Mouse (Mus musculus) embryo, embryonic 11 days (tissue): ENCODE measurements around the gene Rrp8.
"Not testable (repeated sequence)": the region's sequence is repeated elsewhere in the genome, so short reads cannot be mapped to it uniquely, and the experiment has no call there.

Source experiments
- DNase-seq: peaks from one replicate; pipeline ENCODE4 v3.0.0-alpha.2; 2015

Gene Rrp8

DNA sequence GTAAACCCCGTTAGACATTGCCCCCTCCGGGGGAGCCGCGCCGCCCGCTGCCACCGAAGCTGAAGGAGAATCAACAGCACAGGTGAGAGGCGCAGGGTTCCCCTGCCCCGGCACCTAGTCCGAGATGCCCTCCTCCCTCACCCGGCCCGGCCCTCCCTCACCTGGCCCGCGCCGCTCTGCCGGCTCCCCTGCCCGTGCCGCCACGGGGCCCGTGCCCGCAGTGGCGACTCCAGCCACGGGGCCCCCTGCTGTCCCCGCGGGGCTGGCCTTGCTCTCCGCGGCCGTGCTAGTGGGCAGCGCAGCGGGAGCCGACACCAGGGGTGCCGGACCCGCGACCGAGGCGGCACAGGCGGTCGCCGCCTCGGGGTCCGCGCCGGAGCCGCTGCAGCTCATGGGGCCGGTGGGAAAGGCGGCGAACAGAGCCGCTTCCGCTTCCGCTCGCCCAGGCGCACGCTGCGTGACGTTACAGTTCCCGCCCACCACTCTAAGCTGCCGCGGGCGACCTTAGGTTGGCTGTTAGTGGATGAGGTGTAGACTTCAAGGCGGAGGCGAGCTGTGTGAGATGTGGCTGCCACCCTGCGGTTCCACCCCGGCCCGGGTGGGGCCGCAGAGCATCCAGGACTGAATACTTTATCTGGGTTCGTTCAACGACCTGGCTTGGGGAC, 6.9 kb upstream of the Rrp8 start, which contains the start of gene Taf10:
Taf10 (minus strand) TSS at position 436 of the 665 bp plus-strand sequence.
- peak; percentile 97 for DNase-seq

DNA sequence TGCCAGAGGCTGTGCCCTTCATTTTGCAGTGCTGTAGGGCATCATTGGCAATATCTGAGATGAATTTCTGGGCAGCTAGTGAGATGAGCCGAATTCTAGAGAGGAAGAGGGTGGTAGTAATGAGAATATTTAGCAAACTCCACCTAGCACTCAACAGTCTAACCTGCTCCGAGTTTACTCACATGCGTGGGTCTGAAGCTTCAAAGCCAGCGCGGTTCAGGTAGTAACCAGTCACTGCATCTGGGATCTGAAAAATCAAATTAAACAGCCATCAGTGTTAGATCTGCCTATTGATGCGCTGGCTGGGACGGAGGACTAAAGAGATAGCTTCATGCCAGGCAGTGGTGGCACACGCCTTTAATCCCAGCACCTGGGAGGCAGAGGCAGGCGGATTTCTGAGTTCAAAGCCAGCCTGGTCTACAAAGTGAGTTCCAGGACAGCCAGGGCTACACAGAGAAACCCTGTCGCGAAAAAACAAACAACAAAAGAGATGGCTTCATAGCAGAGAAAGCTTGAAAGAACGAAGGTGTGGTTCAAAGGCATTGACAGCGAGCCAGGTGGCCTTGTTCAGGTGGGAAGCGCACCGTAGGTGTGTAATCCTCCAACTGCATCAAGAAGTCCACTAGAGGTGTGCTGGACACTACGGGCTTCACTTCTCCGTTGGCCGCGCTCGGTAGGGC, 6.2 kb upstream of the Rrp8 start:
- not testable (repeated sequence) for DNase-seq

DNA sequence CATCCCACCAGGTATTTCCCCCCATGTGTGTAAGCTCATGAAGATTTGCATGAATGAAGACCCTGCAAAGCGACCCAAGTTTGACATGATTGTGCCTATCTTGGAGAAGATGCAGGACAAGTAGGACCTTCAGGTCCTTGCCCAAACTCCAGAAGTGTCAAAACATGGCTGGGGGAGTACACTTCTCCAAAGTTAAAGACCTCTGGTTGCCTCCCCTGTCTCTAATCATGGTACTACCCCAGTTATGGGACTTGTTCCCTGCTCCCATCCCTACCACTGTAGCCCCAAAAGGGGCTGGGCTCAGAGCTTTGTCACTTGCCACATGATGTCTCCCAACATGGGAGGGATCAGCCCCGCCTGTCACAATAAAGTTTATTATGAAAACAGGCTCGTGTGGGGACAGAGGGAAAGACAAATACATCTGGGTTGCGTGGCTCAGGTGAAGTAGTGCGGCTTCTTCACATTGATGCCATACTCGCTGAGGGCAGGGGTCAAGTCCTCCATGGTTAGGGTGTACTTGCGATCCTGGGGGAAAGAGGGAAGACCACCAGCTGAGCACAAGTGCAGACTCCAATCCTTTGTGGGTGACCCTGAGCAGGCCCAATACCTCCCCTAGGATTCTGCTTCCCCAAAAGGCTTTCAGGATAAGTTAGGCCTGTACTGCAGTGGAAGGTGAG, 5.5 kb upstream of the Rrp8 start:
- not testable (repeated sequence) for DNase-seq

DNA sequence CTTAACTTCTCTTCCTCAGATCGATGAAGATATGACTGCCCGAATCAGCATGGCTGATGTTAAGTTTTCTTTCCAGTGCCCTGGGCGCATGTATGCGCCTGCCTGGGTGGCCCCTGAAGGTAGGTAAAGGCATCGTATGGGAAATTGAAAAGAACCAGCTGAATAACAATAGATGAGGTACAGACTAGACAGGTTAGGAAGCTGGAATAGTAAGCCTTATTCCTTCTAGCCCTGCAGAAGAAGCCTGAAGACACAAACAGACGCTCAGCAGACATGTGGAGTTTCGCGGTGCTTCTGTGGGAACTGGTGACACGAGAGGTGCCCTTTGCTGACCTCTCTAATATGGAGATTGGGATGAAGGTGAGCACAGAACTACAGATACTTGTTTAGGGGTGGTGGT, 4.8 kb upstream of the Rrp8 start:
- DNase-seq, result no peak

DNA sequence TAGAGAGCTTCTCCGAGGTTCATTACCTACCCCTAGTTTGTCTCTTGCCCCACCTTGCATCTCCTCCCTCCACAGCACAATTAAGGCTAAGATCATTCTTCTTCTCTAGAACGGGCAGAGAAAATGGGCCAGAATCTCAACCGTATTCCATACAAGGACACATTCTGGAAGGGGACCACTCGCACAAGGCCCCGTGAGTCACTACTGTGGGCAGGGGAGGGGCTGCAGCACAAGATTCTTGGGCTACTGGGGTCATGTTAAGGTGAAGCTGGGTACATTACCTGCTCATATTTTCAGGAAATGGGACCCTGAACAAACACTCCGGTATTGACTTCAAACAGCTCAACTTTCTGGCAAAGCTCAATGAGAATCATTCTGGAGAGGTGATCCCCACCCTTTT, 3.7 kb upstream of the Rrp8 start:
- DNase-seq, result no peak

DNA sequence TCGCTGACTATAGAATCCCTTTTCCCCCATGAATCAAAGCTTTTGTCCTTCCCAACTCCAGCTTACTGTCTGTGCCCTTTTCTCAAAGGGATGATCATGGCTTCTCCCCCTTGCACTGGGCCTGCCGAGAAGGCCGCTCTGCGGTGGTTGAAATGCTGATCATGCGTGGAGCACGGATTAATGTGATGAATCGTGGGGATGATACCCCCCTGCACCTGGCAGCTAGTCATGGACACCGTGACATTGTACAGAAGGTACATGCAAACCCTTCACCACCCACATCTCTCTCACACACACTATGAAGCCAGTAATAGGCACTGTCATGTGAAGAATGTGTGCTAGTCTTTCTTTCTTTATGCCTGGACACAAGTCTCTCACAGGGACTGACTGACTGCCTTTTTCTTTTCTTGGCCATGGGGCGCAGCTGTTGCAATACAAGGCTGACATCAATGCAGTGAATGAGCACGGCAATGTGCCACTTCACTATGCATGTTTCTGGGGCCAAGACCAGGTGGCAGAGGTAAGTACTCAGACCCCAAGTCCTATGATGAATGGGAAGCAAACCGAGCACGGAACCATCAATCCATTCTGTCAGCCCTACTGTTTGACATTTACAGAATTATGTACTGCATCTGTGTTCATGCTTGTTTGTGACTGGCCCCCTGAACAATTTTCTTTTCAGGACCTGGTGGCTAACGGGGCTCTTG, 3.1 kb upstream of the Rrp8 start:
- DNase-seq, result no peak

DNA sequence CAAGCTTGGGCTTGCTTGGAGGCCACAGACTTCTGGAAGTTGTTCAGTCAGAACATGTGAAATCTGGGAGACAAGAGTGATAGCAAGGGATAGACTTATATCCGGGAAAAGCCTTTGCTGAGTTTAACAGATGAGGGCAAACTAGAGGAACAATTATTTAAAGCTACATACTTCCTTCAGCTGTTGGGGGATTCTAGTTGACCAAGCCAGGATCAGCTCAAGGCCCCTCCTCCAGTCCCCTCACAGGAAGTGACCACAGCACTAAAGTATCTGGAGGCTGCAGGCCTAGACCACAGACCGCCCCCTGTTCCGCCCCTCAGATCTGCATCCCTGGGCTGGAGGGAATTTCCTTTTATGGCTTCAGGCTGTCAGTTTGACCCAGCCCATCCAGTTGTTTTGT, 1.8 kb upstream of the Rrp8 start:
- DNase-seq, result peak; percentile 82

DNA sequence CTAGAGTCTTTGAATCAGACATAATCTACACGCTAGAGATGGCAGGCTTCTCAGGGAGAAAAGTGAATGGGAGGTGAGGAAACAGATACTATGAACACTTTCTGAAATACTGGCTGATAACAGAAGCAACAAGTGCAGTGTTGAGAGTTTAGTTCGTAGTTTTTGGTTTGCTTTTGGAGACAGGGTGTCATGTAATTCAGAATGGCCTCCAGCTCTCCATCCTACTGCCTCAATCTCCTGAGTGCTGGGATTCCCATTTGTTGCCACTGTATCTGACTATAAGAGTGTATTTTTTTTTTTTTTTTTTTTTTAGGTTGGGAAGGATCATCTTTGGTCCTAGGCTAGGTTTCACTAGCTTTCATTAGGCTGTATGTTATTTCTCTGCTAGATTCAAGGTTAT, 1.1 kb upstream of the Rrp8 start:
- no peak for DNase-seq

DNA sequence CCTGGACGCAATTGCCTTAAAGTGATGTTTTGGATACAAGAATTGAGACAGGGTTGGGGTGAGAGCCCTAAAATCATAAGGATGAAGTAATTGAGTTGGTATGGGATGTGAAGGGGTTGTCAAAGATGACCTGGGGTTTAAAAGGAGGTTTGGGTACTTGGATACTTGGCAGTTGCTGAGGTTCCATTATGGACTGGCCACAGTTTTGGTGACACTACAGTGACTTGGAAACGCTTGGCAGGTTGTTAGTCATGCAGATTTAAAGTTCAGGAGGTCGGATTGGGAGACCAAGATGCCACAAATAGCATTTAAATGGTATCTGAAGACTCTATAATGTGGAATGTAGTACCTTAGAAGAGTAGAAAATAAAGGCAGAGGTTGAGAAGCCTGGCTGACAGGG, 463 bp upstream of the Rrp8 start:
- no peak for DNase-seq

DNA sequence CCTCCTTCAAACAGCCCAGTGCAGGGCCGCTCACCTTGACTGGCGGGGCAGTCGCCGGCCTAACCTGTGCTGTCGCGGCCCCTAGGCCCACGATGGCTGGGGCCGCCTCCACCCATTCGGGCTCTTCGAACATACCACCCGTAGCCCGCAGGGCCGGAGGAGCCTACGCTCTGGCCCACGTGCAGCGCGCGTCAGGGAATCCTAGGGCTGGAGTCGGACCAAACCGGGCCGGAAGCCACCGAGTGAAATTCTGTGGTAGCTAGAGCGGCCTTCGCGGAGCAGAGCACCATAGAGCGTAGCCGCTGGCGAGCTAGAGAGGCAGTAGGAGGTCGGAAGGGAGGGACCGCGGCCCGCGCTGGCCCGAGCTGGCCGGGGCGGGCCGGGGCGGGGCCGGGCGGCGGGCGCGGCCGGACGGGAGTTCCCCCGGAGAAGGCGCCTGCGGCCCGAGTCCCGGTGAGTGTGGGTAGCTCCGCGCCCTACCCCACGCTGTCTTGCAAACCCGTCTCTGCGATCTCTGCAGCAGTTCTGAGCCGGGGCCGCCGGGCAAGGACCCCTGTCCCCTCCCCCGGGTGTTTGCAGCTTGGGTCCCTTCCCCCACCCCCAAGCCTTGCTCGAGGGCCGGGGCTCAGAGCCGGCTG, 802 bp downstream of the Rrp8 start, which contains the start of gene Ilk:
Ilk (plus strand) TSS at position 329 of the 638 bp plus-strand sequence.
- DNase-seq, result peak; percentile 95

DNA sequence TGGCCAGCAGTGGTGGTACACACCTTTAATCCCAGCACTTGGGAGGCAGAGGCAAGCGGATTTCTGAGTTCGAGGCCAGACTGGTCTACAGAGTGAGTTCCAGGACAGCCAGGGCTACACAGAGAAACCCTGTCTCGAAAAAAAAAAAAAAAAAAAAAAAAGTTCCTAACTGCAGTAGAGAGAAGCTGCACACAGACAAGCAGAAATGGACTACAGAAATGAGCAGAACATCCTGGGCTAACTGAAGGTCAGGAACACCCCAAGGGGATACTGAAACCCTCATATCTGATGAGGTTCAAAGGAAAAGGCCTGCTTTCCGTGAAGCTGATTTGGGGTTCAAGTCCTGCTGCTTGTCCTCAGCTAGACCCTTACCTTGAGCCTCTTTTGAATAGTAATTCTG, 1.7 kb downstream of the Rrp8 start:
- DNase-seq, result not testable (repeated sequence)

DNA sequence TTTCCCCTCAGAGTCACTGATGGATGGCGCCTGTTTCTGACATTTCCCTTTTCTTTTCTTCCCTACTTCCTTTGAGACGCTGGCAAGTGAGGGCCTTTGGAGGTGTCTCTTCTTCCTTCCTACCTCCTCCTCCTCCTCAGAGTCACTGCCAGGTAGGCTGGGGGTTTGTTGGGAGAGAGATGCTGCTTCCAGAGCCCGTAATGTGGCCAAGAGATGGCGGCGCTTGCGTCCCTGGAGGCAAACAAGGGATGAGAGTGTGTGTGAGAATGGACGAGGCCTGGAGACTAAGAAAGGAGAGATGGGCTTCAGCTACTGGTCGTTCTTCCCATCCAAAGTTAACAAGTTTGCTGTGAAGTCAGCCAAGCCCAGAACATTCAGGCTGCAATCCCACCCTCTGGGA, 2.4 kb downstream of the Rrp8 start:
- no peak for DNase-seq

DNA sequence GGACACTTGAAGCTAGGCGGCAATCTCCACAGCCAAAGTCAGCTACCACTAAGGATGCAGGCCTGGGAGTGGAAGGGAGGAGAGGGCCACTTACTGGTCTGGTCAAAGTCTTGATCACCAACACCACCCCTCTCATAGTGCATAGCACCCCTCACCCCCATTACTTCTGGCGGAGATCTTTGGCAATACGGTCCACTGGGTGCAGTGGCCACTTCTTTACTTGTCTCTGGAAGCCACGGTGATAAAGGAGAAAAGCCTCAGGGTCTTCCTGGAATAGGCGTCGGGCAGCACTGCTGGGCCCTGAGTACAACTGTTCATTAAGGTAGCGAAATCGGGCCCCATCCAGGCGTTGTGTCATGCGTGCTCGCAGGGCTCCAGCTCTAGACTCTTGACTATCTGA, 3.3 kb downstream of the Rrp8 start:
- no peak for DNase-seq

DNA sequence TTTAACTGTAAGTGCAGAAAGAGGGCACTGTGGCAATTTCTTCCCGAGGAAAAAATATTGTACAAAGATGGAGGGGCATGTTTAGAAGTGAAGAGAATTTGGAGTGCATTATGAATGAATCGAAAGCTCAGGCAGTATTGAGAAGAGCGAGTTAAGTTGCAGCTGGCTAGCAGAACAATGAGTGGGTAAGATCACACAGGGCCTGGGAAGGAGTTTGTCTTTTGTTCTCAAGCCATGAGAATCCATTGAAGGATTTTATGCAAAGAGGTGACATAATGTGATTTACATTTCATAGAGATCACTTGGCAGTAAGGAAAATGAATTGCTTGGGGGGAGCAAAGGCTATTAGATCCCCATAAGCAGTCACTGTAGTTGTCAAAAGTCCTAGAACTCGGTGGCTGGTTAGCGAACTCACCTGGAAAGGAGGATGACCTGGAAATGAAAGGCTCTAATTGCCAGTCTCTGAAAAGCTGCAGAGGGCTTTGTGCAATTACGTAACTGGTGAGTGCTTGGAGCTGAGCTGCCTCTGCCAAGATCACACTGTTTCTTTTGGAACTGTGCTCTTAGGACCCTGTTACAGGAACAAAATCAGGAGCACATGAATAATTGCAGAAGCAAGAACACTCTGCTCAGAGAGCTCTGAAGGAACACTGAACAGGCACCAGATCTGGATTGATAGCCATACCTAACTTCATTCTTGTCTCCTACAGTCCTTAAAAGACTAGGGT, 8.3 kb downstream of the Rrp8 start:
- no peak for DNase-seq

DNA sequence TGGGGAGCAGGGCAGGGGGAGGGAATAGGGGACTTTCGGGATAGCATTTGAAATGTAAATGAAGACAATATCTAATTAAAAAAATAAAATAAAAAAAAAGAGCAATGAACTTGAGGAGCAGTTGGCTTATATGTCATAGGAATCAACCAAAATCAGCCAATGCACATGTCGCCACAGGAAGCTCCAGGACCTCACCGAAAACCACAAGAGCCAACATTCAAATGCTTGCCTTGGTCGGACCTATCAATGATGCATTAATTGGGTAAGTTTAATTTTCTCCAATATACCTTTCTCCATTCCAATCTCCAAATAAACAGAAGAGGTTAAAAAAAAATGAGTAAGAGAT, 10.2 kb downstream of the Rrp8 start:
- DNase-seq, result no peak

DNA sequence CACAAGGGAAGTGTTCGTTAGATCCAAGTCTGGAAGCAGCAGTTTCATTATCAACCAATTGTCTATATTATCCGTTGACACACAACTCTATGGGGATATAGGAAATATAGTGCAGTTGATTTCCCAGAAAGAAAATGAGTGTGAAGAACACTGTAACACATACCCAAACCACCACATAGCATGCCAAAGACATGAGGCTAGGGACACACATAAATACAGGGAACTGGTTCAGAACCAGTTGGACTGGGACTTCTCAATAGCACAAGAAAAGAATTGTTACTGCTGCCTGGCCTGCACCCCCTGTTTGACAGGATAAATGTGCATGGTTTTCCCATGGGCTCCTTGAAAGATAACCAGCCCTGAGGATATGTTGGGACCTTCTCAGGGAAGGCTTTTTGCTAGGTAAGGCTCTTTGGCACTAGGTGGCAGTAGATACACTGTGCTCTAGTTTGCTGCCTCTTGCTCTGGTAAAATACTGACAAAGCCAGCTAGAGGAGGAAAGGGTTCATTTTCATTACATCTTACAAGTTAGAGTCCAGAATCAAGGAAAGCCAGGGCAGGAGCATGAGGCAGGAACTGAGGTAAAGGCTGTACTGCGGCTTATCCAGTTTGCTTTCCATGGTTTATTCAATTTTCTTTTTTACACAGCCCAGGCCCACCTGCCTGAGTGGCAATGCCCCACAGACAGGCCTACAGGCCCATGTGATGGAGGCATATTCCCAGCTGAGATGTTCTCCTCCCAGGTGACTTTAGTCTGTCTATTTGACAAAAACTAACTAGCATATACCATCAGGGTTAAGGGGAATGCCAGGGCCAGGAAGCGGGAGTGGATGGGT, 10.8 kb downstream of the Rrp8 start:
- peak; percentile 80 for DNase-seq

DNA sequence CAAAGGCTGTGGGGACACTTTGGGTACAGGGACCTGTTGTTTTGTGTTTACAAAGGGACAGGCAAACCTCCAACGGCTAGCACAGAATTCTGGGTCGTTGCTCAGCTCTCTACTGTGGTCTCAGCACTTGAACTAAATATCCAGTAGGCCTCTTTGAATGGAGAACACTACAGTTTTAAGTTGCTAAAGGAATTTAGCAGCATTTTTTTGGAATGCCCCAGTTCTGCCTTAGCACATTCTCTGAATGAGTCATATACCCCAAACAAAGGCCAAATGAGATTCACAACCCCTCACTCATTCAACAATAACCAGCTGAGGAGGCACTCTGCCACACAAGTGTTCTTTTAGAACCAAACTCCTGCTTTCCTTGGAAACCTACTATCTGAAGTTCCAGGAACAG, 15.3 kb downstream of the Rrp8 start:
- no peak for DNase-seq

DNA sequence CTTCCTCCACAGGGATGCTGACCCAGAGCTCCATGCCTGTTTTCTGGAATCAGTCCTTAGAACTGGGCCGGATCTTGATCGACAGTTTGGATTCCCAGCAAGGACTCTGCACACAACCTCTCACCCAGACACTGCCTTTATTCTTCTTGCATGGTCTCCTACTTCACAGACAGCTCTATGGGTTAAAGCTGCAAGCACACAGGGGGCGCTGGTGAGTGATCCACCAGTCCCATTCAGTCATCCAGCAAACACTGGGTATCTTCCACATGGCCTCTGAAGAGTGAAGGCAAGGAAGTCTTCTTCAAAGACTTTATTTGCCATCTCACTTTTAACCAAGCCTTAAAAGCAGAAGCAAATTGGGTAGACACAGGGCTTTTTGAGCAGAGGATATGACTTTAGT, 21.8 kb downstream of the Rrp8 start:
- DNase-seq, result no peak

DNA sequence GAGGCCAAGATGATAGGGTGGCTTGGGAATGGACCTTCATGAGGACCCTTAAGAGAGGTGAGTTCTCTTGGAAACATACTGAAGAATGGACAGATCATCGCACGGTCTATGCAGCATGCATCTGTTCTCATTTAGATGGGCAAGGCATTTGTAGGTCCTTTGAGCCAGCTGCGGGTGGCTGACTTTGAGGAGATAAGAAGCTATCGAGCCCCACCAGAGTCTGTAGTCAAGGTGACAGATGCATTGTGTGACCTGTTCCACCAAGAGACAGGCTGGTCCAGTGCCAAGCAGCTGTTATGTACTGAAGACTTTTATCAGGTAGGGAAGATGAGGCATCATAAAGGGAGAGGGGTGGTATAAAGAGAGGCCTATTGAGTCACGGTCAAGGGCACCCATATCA, 28.5 kb downstream of the Rrp8 start:
- no peak for DNase-seq

DNA sequence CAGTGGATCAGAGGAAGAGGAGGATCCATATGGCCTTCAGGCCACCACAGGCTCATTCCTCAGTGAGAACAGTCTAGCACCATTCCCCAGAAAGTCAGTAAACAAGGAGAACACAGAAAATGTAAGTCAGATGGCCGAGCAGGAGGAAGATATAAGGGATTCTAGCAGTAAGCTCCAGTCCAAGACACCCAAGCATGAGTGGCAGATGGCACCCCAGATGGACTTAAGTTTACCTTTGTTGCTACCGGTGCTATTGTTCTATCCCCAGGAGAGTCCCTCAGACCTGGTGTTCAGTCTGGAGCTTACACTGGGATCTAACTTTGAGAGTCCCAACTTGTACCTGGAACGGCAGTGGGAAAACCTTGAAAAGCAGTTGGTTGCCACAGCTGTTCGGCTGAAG, 33.4 kb downstream of the Rrp8 start:
- DNase-seq, result no peak

DNA sequence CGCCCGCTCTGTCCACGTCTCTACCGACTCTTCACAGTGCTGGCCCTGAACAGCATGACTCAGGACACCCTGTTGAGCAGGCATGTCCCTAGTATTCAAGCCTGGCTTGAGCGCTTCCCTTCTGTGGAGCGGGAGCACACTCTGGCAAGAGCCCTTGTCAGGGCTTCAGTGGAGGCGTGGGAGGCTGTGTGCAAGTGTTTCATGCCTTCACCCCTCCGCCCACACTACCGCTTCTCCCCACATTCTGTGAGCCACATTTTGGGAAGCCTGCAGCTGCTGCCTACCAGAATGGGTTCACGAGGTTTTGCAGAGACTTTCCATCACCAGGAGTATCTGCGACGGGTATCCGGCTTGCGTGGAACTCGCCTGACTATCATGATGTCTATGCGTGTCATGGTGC, 34.0 kb downstream of the Rrp8 start:
- no peak for DNase-seq

DNA sequence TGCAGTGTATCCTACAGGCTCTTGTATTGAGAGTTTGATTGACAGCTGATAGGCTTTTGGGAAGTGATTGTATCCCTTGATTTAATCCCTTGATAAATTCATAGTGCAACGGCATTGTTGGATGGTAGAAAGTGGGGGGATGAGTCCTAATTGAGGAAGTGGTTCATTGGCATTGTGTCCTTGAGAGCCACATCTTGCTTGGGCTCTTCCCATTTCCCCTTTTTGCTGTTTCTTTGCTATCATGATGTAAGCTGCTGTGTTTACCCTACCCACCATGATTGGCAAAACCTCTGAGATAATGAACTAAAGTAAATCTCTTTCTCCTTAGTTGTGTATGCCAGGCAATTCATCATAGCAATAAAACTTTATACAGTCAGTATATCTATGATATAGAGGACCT, 46.3 kb downstream of the Rrp8 start:
- no peak for DNase-seq
